Comparison of ENCODE assay signal across 12 mouse cellular contexts in genomic region chr3:134369126-134369525, GRCm38 (mm10).
DNase-seq lines count a peak whose midpoint lies in the region; ATAC-seq and TF ChIP-seq lines count a peak whose summit lies in the region.
"Had no signal": no experiment of that assay in that cellular context is flagged by ENCODE, and none has a peak within 500 bp of the region (broad histone marks: within the 10 kb centered on the region; RNA-seq: fewer than 3 reads in every experiment).

No protein-coding gene starts in this region.

- peak; percentile 32 for DNase-seq in hindbrain, postnatal 0 days (ENCODE audit: low spot score)
- DNase-seq in embryonic facial prominence, embryonic 11.5 days (ENCODE audit: low spot score), result peak; percentile 36
- no peak for DNase-seq in B cell, adult 2 months
- DNase-seq in cerebellum, postnatal 4 days (ENCODE audit: low spot score in 2 of 2), result no peak
- DNase-seq: kidney, adult 11 months had no signal

- H3K4me3 ChIP-seq in hindbrain, postnatal 0 days (ENCODE audit: low read length), result no peak overlapping the region
- H3K4me3 ChIP-seq in hindbrain, embryonic 13.5 days, result no peak overlapping the region
- H3K4me3 ChIP-seq in embryonic facial prominence, embryonic 11.5 days (ENCODE audit: low read depth, low read length), result no peak overlapping the region
- no peak overlapping the region for H3K4me3 ChIP-seq in limb, embryonic 12.5 days (replicated peaks)
- H3K4me3 ChIP-seq in neural tube, embryonic 15.5 days (replicated peaks), result no peak overlapping the region
- H3K4me3 ChIP-seq: embryonic facial prominence, embryonic 13.5 days; megakaryocyte, embryonic 14.5 days had no signal

- no peak for TF ChIP-seq CTCF in hindbrain, postnatal 0 days (IDR thresholded peaks at IDR 0.05; ENCODE audit: low read depth)

- no peaks in the 10 kb centered on the region for H3K36me3 ChIP-seq in hindbrain, postnatal 0 days (ENCODE audit: insufficient read depth, low read length)
- no peaks in the 10 kb centered on the region for H3K36me3 ChIP-seq in hindbrain, embryonic 13.5 days
- no peaks in the 10 kb centered on the region for H3K36me3 ChIP-seq in embryonic facial prominence, embryonic 11.5 days (replicated peaks; ENCODE audit: control insufficient read depth, insufficient read depth, low read depth, low read length)
- no peaks in the 10 kb centered on the region for H3K36me3 ChIP-seq in limb, embryonic 12.5 days
- no peaks in the 10 kb centered on the region for H3K36me3 ChIP-seq in neural tube, embryonic 15.5 days
- H3K36me3 ChIP-seq: embryonic facial prominence, embryonic 13.5 days had no signal

- H3K4me2 ChIP-seq in hindbrain, postnatal 0 days (ENCODE audit: low read depth, low read length), result no peak overlapping the region
- H3K4me2 ChIP-seq in hindbrain, embryonic 13.5 days, result no peak overlapping the region
- H3K4me2 ChIP-seq in embryonic facial prominence, embryonic 11.5 days (ENCODE audit: low read depth, low read length), result no peak overlapping the region
- no peak overlapping the region for H3K4me2 ChIP-seq in limb, embryonic 12.5 days
- no peak overlapping the region for H3K4me2 ChIP-seq in neural tube, embryonic 15.5 days
- H3K4me2 ChIP-seq: embryonic facial prominence, embryonic 13.5 days had no signal

- 0 out of 2 replicates have a peak, but pooled peaks have one; percentile 24 for ATAC-seq in hindbrain, postnatal 0 days
- no peak for ATAC-seq in hindbrain, embryonic 13.5 days (ENCODE audit: low FRiP score)
- ATAC-seq in embryonic facial prominence, embryonic 11.5 days (replicated peaks; ENCODE audit: insufficient number of reproducible peaks, low FRiP score, low TSS enrichment, low read depth), result 0 out of 2 replicates have a peak, but pooled peaks have one; percentile 44
- 0 out of 2 replicates have a peak, but pooled peaks have one; percentile 47 for ATAC-seq in limb, embryonic 12.5 days (ENCODE audit: insufficient number of reproducible peaks, insufficient read depth, low FRiP score, low TSS enrichment, low read depth)
- ATAC-seq in neural tube, embryonic 15.5 days (ENCODE audit: low FRiP score), result peak; percentile 45; the same call in 1 of the 2 replicates

- no peak overlapping the region for H3K9ac ChIP-seq in hindbrain, postnatal 0 days (replicated peaks; ENCODE audit: low read length)
- no peak overlapping the region for H3K9ac ChIP-seq in hindbrain, embryonic 13.5 days
- no peak overlapping the region for H3K9ac ChIP-seq in embryonic facial prominence, embryonic 11.5 days (replicated peaks; ENCODE audit: low read length)
- H3K9ac ChIP-seq in limb, embryonic 12.5 days (replicated peaks), result no peak overlapping the region
- no peak overlapping the region for H3K9ac ChIP-seq in neural tube, embryonic 15.5 days (replicated peaks)
- H3K9ac ChIP-seq: embryonic facial prominence, embryonic 13.5 days; liver, embryonic 14.5 days had no signal

- WGBS in hindbrain, postnatal 0 days, result 53% methylated on average over 4 of the region's 4 CpGs
- WGBS in hindbrain, embryonic 13.5 days, result 48% methylated on average over 4 of the region's 4 CpGs
- WGBS in embryonic facial prominence, embryonic 11.5 days, result 53% methylated on average over 4 of the region's 4 CpGs
- WGBS in limb, embryonic 12.5 days, result 38% methylated on average over 4 of the region's 4 CpGs
- 37% methylated on average over 4 of the region's 4 CpGs for WGBS in neural tube, embryonic 15.5 days

- no peaks in the 10 kb centered on the region for H3K9me3 ChIP-seq in hindbrain, postnatal 0 days (ENCODE audit: low read length)
- H3K9me3 ChIP-seq in hindbrain, embryonic 13.5 days, result no peaks in the 10 kb centered on the region
- H3K9me3 ChIP-seq in embryonic facial prominence, embryonic 11.5 days (replicated peaks; ENCODE audit: control insufficient read depth, low read length), result no peaks in the 10 kb centered on the region
- no peaks in the 10 kb centered on the region for H3K9me3 ChIP-seq in limb, embryonic 12.5 days
- H3K9me3 ChIP-seq in neural tube, embryonic 15.5 days (replicated peaks), result no peaks in the 10 kb centered on the region
- H3K9me3 ChIP-seq: embryonic facial prominence, embryonic 13.5 days; megakaryocyte, embryonic 14.5 days had no signal

- no peaks in the 10 kb centered on the region for H3K4me1 ChIP-seq in hindbrain, postnatal 0 days (ENCODE audit: insufficient read depth, low read length)
- peaks cover 9% of the 10 kb centered on the region for H3K4me1 ChIP-seq in hindbrain, embryonic 13.5 days (replicated peaks)
- no peaks in the 10 kb centered on the region for H3K4me1 ChIP-seq in embryonic facial prominence, embryonic 11.5 days (ENCODE audit: control insufficient read depth, insufficient read depth, low read length)
- H3K4me1 ChIP-seq in limb, embryonic 12.5 days (replicated peaks), result peaks cover 6% of the 10 kb centered on the region
- H3K4me1 ChIP-seq in neural tube, embryonic 15.5 days, result peaks cover 9% of the 10 kb centered on the region; the same call in 1 of the 2 replicates
- H3K4me1 ChIP-seq: embryonic facial prominence, embryonic 13.5 days had no signal

- no peak overlapping the region for H3K27ac ChIP-seq in hindbrain, postnatal 0 days
- H3K27ac ChIP-seq in hindbrain, embryonic 13.5 days, result no peak overlapping the region
- no peak overlapping the region for H3K27ac ChIP-seq in embryonic facial prominence, embryonic 11.5 days (replicated peaks; ENCODE audit: low read depth, low read length)
- no peak overlapping the region for H3K27ac ChIP-seq in limb, embryonic 12.5 days
- H3K27ac ChIP-seq in neural tube, embryonic 15.5 days (replicated peaks), result no peak overlapping the region
- H3K27ac ChIP-seq: embryonic facial prominence, embryonic 13.5 days; liver, embryonic 14.5 days had no signal

- H3K27me3 ChIP-seq in hindbrain, postnatal 0 days (ENCODE audit: insufficient read depth, low read length), result no peaks in the 10 kb centered on the region
- no peaks in the 10 kb centered on the region for H3K27me3 ChIP-seq in hindbrain, embryonic 13.5 days
- no peaks in the 10 kb centered on the region for H3K27me3 ChIP-seq in embryonic facial prominence, embryonic 11.5 days (ENCODE audit: control insufficient read depth, insufficient read depth, low read length)
- H3K27me3 ChIP-seq in limb, embryonic 12.5 days, result no peaks in the 10 kb centered on the region
- no peaks in the 10 kb centered on the region for H3K27me3 ChIP-seq in neural tube, embryonic 15.5 days (replicated peaks)
- H3K27me3 ChIP-seq: CH12.LX; embryonic facial prominence, embryonic 13.5 days; megakaryocyte, embryonic 14.5 days had no signal

Comparison
In these comparisons a context has a peak if more than half of its experiments do, and no peak if none do; other contexts are left out.
1. DNase-seq: peak in hindbrain, postnatal 0 days (single experiment) and embryonic facial prominence, embryonic 11.5 days (single experiment); none in B cell, adult 2 months (0 of 2) and cerebellum, postnatal 4 days (0 of 2).